Mouse (Mus musculus): Measurements from ENCODE around the gene Prcc. TPM values are rescaled to one million over a fixed set of nuclear protein-coding genes. Genes with fewer than 3 reads are reported as not detected.
"Not testable (repeated sequence)": the region's sequence is repeated elsewhere in the genome, so short reads cannot be mapped to it uniquely, and the experiment has no call there.

The Prcc gene
- polyA plus RNA-seq, 1 experiment from 2014 or later: 14.1 TPM

DNA sequence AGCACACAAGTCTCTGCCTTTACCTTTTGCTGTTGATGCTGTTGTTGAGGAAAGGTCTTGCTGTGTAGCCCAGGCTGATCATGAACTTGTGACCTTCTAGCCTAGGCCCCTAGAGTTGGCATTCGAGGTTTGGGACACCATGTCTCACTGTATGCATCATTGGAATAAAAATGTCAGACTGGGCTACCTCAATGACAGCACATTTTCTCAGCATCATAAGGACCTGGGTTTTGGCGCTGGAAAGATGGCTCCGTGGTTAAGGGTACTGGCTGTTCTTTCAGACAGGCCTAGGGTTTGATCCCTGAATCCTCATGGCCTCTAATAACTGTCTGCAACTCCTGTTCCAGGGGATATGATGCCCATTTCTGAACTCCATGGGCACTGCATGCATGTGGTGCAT is 14.4 kb upstream of the Prcc start:
- WGBS: 75% methylated on average over 3 of the region's 3 CpGs
- Histone ChIP-seq H3K4me1 (ENCODE audit: control insufficient read depth, insufficient read depth, low read length) (no peaks in the 10 kb centered on the region), H3K27me3 (ENCODE audit: control insufficient read depth, insufficient read depth, low read length) (no peaks in the 10 kb centered on the region), H3K9me3 (ENCODE audit: control insufficient read depth, low read depth, low read length) (no peaks in the 10 kb centered on the region), H3K27ac (ENCODE audit: low read length) (no peak overlapping the region), H3K36me3 (ENCODE audit: control insufficient read depth, insufficient read depth, low read length) (no peaks in the 10 kb centered on the region), H3K4me2 (replicated peaks; ENCODE audit: low read depth, low read length) (no peak overlapping the region), H3K4me3 (ENCODE audit: low read depth, low read length) (no peak overlapping the region), H3K9ac (replicated peaks; ENCODE audit: low read depth, low read length) (no peak overlapping the region)
- ATAC-seq (ENCODE audit: insufficient number of reproducible peaks, insufficient read depth, low FRiP score, low read depth): no peak

DNA sequence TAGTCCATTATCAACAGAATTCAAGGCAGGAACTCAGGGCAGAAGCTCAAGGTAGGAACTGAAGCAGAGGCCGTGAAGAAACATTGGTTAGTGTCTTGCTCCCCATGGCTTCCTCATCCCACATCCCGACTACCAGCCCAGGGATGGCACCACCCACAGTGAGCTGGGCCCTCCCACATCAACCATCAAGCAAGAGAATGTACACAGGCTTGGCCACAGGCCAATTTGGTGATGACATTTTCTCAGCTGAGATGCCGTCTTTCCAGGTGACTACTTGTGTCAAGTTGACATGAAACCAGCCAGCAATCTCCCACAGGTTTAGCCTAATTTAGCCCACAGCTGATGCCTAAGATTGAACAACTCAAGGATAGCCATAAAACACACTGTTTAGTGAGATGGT is 13.9 kb upstream of the Prcc start:
- H3K36me3 ChIP-seq (ENCODE audit: control insufficient read depth, insufficient read depth, low read length): no peaks in the 10 kb centered on the region
- no peak overlapping the region for H3K4me3 ChIP-seq (ENCODE audit: low read depth, low read length)
- WGBS: 71% methylated on average over 3 of the region's 3 CpGs
- H3K27ac ChIP-seq (ENCODE audit: low read length): no peak overlapping the region
- no peaks in the 10 kb centered on the region for H3K27me3 ChIP-seq (ENCODE audit: control insufficient read depth, insufficient read depth, low read length)
- H3K9me3 ChIP-seq (ENCODE audit: control insufficient read depth, low read depth, low read length): no peaks in the 10 kb centered on the region
- H3K9ac ChIP-seq (replicated peaks; ENCODE audit: low read depth, low read length): no peak overlapping the region
- ATAC-seq (ENCODE audit: insufficient number of reproducible peaks, insufficient read depth, low FRiP score, low read depth): no peak
- H3K4me2 ChIP-seq (replicated peaks; ENCODE audit: low read depth, low read length): no peak overlapping the region
- no peaks in the 10 kb centered on the region for H3K4me1 ChIP-seq (ENCODE audit: control insufficient read depth, insufficient read depth, low read length)

DNA sequence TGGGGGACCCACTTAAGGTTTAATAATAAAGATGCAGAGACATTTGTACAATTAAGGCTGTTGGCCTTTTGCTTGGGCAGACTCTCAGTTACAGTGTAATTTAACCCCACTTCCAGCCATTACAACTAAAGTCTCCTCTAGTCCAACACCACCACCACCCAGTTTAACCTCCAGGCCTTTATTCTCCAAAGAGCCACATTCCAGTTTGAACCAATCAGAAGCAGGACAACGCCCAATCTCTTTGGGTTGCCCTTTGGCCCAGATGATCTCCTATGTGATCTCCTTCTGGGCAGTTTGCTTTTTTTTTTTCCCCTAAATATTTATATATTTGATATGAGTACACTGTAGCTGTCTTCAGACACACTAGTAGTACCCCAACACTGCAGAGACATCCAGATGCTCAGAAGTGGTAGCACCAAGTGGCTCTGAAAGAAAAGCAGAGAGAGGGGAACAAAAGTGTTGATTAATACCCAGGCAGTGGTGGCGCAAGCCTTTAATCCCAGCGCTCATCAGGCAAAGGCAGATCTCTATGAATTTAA is 8.0 kb upstream of the Prcc start:
- WGBS: 81% methylated on average over 3 of the region's 3 CpGs
- no peaks in the 10 kb centered on the region for H3K36me3 ChIP-seq (ENCODE audit: control insufficient read depth, insufficient read depth, low read length)
- no peak overlapping the region for H3K27ac ChIP-seq (ENCODE audit: low read length)
- no peak overlapping the region for H3K4me3 ChIP-seq (ENCODE audit: low read depth, low read length)
- no peak overlapping the region for H3K9ac ChIP-seq (replicated peaks; ENCODE audit: low read depth, low read length)
- no peaks in the 10 kb centered on the region for H3K4me1 ChIP-seq (ENCODE audit: control insufficient read depth, insufficient read depth, low read length)
- ATAC-seq (ENCODE audit: insufficient number of reproducible peaks, insufficient read depth, low FRiP score, low read depth): no peak
- no peaks in the 10 kb centered on the region for H3K27me3 ChIP-seq (ENCODE audit: control insufficient read depth, insufficient read depth, low read length)
- no peaks in the 10 kb centered on the region for H3K9me3 ChIP-seq (ENCODE audit: control insufficient read depth, low read depth, low read length)
- no peak overlapping the region for H3K4me2 ChIP-seq (replicated peaks; ENCODE audit: low read depth, low read length)

DNA sequence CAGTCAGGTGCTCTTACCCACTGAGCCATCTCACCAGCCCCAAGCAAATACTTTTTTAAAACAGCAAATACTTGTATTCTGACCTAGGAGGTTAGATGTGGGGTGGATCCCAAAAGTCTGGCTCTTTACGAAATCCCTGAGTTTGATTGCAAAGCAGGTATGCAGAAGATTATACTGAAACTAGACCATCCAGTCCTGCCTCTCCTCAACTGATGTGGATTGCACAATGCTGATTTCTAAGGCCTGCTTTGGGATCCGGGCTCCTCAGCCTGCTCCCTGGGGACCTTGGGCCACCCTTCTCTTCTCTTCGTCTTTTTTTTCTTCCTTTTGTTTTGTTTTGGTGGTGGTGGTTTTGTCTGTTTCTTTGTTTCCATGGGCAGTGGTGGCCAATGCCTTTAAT is 6.1 kb upstream of the Prcc start:
- H3K9me3 ChIP-seq (ENCODE audit: control insufficient read depth, low read depth, low read length): no peaks in the 10 kb centered on the region
- no peak overlapping the region for H3K4me2 ChIP-seq (replicated peaks; ENCODE audit: low read depth, low read length)
- H3K36me3 ChIP-seq (ENCODE audit: control insufficient read depth, insufficient read depth, low read length): no peaks in the 10 kb centered on the region
- no peak overlapping the region for H3K4me3 ChIP-seq (ENCODE audit: low read depth, low read length)
- no peak for ATAC-seq (ENCODE audit: insufficient number of reproducible peaks, insufficient read depth, low FRiP score, low read depth)
- no peak overlapping the region for H3K27ac ChIP-seq (ENCODE audit: low read length)
- WGBS: 74% methylated on average over 3 of the region's 3 CpGs
- no peak overlapping the region for H3K9ac ChIP-seq (replicated peaks; ENCODE audit: low read depth, low read length)
- H3K27me3 ChIP-seq (ENCODE audit: control insufficient read depth, insufficient read depth, low read length): no peaks in the 10 kb centered on the region
- no peaks in the 10 kb centered on the region for H3K4me1 ChIP-seq (ENCODE audit: control insufficient read depth, insufficient read depth, low read length)

DNA sequence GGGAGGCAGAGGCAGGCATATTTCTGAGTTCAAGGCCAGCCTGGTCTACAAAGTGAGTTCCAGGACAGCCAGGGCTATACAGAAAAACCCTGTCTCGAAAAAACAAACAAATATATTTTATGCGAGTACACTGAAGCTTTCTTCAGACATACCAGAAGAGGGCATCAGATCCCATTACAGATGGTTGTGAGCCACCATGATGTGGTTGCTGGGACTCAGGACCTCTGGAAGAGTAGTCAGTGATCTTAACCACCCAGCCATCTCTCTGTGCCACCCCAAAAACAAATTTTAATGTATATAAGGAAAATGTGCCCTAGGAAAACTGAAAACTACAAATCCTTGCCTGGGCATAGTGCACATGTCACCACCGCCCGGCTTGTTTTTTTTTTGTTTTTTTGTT is 2.0 kb upstream of the Prcc start:
- not testable (repeated sequence) for H3K27me3 ChIP-seq (ENCODE audit: control insufficient read depth, insufficient read depth, low read length); H3K9ac ChIP-seq (replicated peaks; ENCODE audit: low read depth, low read length); H3K9me3 ChIP-seq (ENCODE audit: control insufficient read depth, low read depth, low read length); H3K27ac ChIP-seq (ENCODE audit: low read length); H3K36me3 ChIP-seq (ENCODE audit: control insufficient read depth, insufficient read depth, low read length); H3K4me3 ChIP-seq (ENCODE audit: low read depth, low read length); H3K4me2 ChIP-seq (replicated peaks; ENCODE audit: low read depth, low read length); ATAC-seq (ENCODE audit: insufficient number of reproducible peaks, insufficient read depth, low FRiP score, low read depth)
- peaks cover 15% of the 10 kb centered on the region for H3K4me1 ChIP-seq (ENCODE audit: control insufficient read depth, insufficient read depth, low read length)
- WGBS: 82% methylated on average over 4 of the region's 4 CpGs

DNA sequence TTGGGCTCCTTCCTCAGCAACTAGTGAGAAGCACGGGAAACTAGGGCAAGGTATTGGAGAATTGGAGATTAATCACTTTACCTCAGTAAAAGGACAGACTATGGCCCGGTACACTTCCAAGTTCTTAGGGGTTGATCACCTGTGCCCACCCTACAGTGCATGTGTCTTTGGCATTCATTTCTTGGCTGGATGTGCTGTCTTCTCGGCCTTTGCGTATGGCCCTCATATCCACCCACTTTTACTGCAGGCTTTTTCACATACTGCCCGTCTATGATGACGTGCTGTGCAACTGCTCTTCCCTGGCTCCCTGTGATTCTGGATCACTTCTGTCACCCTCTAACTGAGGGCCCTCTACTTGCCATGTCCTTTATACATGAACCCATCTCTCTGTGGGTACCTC is 1.0 kb upstream of the Prcc start:
- WGBS: 83% methylated on average over 6 of the region's 6 CpGs
- H3K9ac ChIP-seq (replicated peaks; ENCODE audit: low read depth, low read length): no peak overlapping the region
- H3K9me3 ChIP-seq (ENCODE audit: control insufficient read depth, low read depth, low read length): no peaks in the 10 kb centered on the region
- no peak overlapping the region for H3K27ac ChIP-seq (ENCODE audit: low read length)
- no peak for ATAC-seq (ENCODE audit: insufficient number of reproducible peaks, insufficient read depth, low FRiP score, low read depth)
- H3K36me3 ChIP-seq (ENCODE audit: control insufficient read depth, insufficient read depth, low read length): no peaks in the 10 kb centered on the region; the same call in 1 of the 2 replicates
- peak overlapping the region; percentile 100; the same call in 1 of the 2 replicates for H3K4me3 ChIP-seq (ENCODE audit: low read depth, low read length)
- peaks cover 15% of the 10 kb centered on the region for H3K4me1 ChIP-seq (ENCODE audit: control insufficient read depth, insufficient read depth, low read length)
- peak overlapping the region; percentile 39 for H3K4me2 ChIP-seq (replicated peaks; ENCODE audit: low read depth, low read length)
- no peaks in the 10 kb centered on the region for H3K27me3 ChIP-seq (ENCODE audit: control insufficient read depth, insufficient read depth, low read length)

DNA sequence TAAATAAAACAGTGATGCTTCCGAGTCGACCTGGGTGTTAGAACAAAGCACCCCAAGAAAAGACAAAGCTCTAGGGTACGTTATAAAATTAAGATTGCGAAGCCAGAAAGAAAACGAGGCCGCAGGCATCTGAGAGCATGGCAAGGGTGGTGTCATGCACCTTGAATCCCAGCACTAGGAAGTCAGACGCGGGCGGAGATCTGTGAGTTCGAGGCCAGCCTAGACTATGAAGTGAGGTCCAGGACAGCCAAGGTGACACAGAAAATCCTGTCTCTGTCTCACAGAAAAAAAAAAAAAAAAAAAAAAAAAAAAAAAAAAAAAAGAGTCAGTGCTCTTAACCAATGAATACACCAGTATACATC is 577 bp upstream of the Prcc start:
- Histone ChIP-seq H3K9ac (replicated peaks; ENCODE audit: low read depth, low read length) (no peak overlapping the region), H3K4me1 (ENCODE audit: control insufficient read depth, insufficient read depth, low read length) (peaks cover 15% of the 10 kb centered on the region), H3K27ac (ENCODE audit: low read length) (no peak overlapping the region), H3K4me2 (replicated peaks; ENCODE audit: low read depth, low read length) (peak overlapping the region; percentile 39), H3K4me3 (ENCODE audit: low read depth, low read length) (peak overlapping the region; percentile 100), H3K36me3 (ENCODE audit: control insufficient read depth, insufficient read depth, low read length) (no peaks in the 10 kb centered on the region; the same call in 1 of the 2 replicates), H3K9me3 (ENCODE audit: control insufficient read depth, low read depth, low read length) (no peaks in the 10 kb centered on the region), H3K27me3 (ENCODE audit: control insufficient read depth, insufficient read depth, low read length) (no peaks in the 10 kb centered on the region)
- WGBS: 16% methylated on average over 10 of the region's 10 CpGs
- ATAC-seq (ENCODE audit: insufficient number of reproducible peaks, insufficient read depth, low FRiP score, low read depth): no peak

DNA sequence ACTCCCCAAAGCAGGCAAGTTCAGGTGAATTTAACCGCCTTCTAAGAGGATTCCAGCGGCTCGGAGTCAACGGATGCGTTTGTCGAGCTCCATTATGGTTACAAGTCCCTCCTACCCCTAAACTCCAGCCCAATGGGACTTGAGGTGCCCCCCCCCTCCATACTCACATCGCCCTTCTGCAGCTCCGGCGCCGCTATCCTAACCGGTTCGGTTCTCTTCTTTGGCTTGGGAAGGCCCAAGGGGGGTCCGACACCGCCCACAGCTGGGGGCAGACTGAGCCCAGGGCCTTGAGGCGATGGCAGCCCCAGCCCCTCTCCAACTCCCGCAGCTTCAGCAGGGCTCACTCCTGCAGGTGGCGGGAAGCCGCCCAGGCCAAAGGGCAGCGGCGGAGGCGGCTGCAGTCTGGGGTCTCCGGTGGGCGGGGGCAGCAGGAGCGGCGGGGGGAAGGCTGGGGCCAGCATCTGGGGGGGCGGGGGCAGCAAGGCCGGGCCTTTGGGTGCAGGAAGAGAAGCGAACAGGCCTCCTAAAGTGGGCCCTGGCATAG is 628 bp downstream of the Prcc start:
- Histone ChIP-seq H3K4me1 (ENCODE audit: control insufficient read depth, insufficient read depth, low read length) (peaks cover 15% of the 10 kb centered on the region), H3K27ac (ENCODE audit: low read length) (peak overlapping the region; percentile 91), H3K4me2 (replicated peaks; ENCODE audit: low read depth, low read length) (peak overlapping the region; percentile 94), H3K9ac (replicated peaks; ENCODE audit: low read depth, low read length) (peak overlapping the region; percentile 95), H3K36me3 (ENCODE audit: control insufficient read depth, insufficient read depth, low read length) (peaks cover 2% of the 10 kb centered on the region; the same call in 1 of the 2 replicates), H3K4me3 (ENCODE audit: low read depth, low read length) (peak overlapping the region; percentile 100), H3K27me3 (ENCODE audit: control insufficient read depth, insufficient read depth, low read length) (no peaks in the 10 kb centered on the region), H3K9me3 (ENCODE audit: control insufficient read depth, low read depth, low read length) (no peaks in the 10 kb centered on the region)
- WGBS: 0% methylated on average over 28 of the region's 28 CpGs
- ATAC-seq (ENCODE audit: insufficient number of reproducible peaks, insufficient read depth, low FRiP score, low read depth): peak; percentile 7; the same call in 1 of the 2 replicates

DNA sequence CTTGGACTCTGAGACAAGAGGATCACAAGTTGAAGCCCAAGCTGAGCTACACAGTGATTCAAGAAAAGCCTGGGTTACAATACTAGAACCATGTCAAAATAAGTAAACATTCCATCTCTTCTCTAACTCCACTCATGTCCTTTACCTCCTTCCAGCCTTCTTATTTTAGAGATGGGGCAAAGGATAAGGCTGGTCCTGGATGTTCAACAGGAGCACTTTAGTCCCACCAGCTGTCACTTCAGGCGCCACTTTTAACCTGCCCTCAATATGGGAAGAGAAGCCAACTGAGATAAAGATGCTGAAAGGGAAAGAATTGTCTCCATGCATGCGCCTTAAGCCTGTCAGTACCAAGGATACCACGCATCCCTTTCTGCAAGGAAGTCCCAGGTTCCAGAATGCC is 1.1 kb downstream of the Prcc start:
- Histone ChIP-seq H3K4me3 (ENCODE audit: low read depth, low read length) (peak overlapping the region; percentile 100), H3K4me1 (ENCODE audit: control insufficient read depth, insufficient read depth, low read length) (peaks cover 15% of the 10 kb centered on the region), H3K27ac (ENCODE audit: low read length) (peak overlapping the region; percentile 91; the same call in 1 of the 2 replicates), H3K9ac (replicated peaks; ENCODE audit: low read depth, low read length) (peak overlapping the region; percentile 95), H3K27me3 (ENCODE audit: control insufficient read depth, insufficient read depth, low read length) (no peaks in the 10 kb centered on the region), H3K36me3 (ENCODE audit: control insufficient read depth, insufficient read depth, low read length) (peaks cover 5% of the 10 kb centered on the region; the same call in 1 of the 2 replicates), H3K4me2 (replicated peaks; ENCODE audit: low read depth, low read length) (peak overlapping the region; percentile 94), H3K9me3 (ENCODE audit: control insufficient read depth, low read depth, low read length) (no peaks in the 10 kb centered on the region)
- ATAC-seq (ENCODE audit: insufficient number of reproducible peaks, insufficient read depth, low FRiP score, low read depth): no peak
- WGBS: 4% methylated on average over 3 of the region's 3 CpGs
